Mouse (Mus musculus): Measurements from ENCODE around the gene Vamp2. TPM values are rescaled to one million over a fixed set of nuclear protein-coding genes. Genes with fewer than 3 reads are reported as not detected.

Gene Vamp2
- polyA plus RNA-seq, 1 experiment from 2014 or later, result 94.7 TPM

GRCm38 (mm10) chr11:69070590-69071222, 17.6 kb upstream of the Vamp2 start, which contains the start of gene Tmem107:
Tmem107 (plus strand) TSS chr11:69070806.
- peak within 1 kb of the TSS; percentile 70 for H3K4me3 ChIP-seq (ENCODE audit: low read depth, low read length)
- peak; percentile 78 for ATAC-seq (replicated peaks; ENCODE audit: insufficient number of reproducible peaks, low FRiP score, low TSS enrichment)
- H3K9ac ChIP-seq (ENCODE audit: low read depth, low read length), result peak within 1 kb of the TSS; percentile 95
- peak within 1 kb of the TSS; percentile 61 for H3K4me2 ChIP-seq
- no peaks in the 10 kb centered on the region for H3K27me3 ChIP-seq (ENCODE audit: control insufficient read depth, insufficient read depth, low read length)
- H3K27ac ChIP-seq (ENCODE audit: low read depth, low read length), result peak within 1 kb of the TSS; percentile 89
- no peaks in the 10 kb centered on the region for H3K9me3 ChIP-seq (replicated peaks; ENCODE audit: control insufficient read depth, low read length)
- H3K4me1 ChIP-seq (ENCODE audit: control insufficient read depth, insufficient read depth, low read length), result peaks cover 40% of the 10 kb centered on the region
- WGBS (ENCODE audit: insufficient replicate concordance), result under 1% methylated on average over 47 of the region's 47 CpGs
- no peaks in the 10 kb centered on the region for H3K36me3 ChIP-seq (ENCODE audit: control insufficient read depth, insufficient read depth, low read length)

- ATAC-seq (replicated peaks; ENCODE audit: insufficient number of reproducible peaks, low FRiP score, low TSS enrichment), result no peak
- Histone ChIP-seq H3K9me3 (replicated peaks; ENCODE audit: control insufficient read depth, low read length) (no peaks in the 10 kb centered on the region), H3K27ac (ENCODE audit: low read depth, low read length) (peak overlapping the region; percentile 89), H3K36me3 (ENCODE audit: control insufficient read depth, insufficient read depth, low read length) (no peaks in the 10 kb centered on the region), H3K27me3 (ENCODE audit: control insufficient read depth, insufficient read depth, low read length) (no peaks in the 10 kb centered on the region), H3K9ac (ENCODE audit: low read depth, low read length) (peak overlapping the region; percentile 95), H3K4me1 (ENCODE audit: control insufficient read depth, insufficient read depth, low read length) (peaks cover 36% of the 10 kb centered on the region), H3K4me2 (peak overlapping the region; percentile 61), H3K4me3 (ENCODE audit: low read depth, low read length) (peak overlapping the region; percentile 70)
- 27% methylated on average over 9 of the region's 9 CpGs for WGBS (ENCODE audit: insufficient replicate concordance)
These were observed 17.0 kb upstream of the Vamp2 start for GRCm38 (mm10) chr11:69071262-69071661.

DNA sequence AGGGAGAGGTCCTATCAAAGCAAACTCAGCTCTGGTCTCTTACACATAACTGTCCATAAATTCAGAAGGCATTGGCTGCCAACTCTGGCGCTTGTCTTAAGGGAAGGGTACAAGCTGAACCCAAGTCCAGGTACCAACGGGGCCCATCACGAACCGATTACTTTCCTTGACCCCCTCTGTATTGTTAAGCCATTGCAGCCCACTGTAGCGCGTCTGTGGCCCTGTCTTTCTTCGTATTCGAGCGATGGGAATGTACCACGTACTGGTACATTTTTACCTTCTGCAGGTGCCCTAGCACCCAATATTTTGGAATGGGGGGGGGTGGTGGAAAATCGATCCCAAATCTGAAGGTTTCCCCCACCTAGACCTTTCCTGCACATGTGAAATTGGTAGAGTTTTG, 16.1 kb upstream of the Vamp2 start:
- Histone ChIP-seq H3K4me1 (ENCODE audit: control insufficient read depth, insufficient read depth, low read length) (peaks cover 27% of the 10 kb centered on the region), H3K9ac (ENCODE audit: low read depth, low read length) (peak overlapping the region; percentile 88; the same call in 1 of the 2 replicates), H3K4me3 (ENCODE audit: low read depth, low read length) (peak overlapping the region; percentile 29; the same call in 1 of the 2 replicates), H3K27me3 (ENCODE audit: control insufficient read depth, insufficient read depth, low read length) (no peaks in the 10 kb centered on the region), H3K4me2 (peak overlapping the region; percentile 62), H3K27ac (ENCODE audit: low read depth, low read length) (peak overlapping the region; percentile 91; the same call in 1 of the 2 replicates), H3K36me3 (ENCODE audit: control insufficient read depth, insufficient read depth, low read length) (no peaks in the 10 kb centered on the region), H3K9me3 (replicated peaks; ENCODE audit: control insufficient read depth, low read length) (no peaks in the 10 kb centered on the region)
- ATAC-seq (replicated peaks; ENCODE audit: insufficient number of reproducible peaks, low FRiP score, low TSS enrichment), result no peak
- WGBS (ENCODE audit: insufficient replicate concordance), result 81% methylated on average over 11 of the region's 11 CpGs

DNA sequence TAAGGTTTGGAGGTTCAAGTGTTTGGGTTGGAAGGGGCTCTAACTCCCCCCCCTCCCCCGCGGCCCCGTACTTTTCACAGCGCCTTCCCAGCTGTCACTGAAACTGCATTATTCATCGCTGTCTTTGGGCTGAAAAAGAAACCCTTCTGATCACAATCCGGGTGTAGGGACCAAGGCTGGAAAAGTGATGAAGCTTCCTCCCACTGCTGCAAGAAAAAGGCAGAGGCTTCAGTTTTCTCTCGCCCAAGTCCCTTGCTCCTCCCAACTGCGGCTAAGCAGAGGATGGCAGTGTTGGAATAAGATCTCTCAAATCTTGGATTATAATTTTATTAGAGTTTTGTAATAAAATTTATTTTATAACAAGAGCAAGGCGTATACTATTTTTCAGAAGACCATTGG, 15.6 kb upstream of the Vamp2 start:
- Histone ChIP-seq H3K4me1 (ENCODE audit: control insufficient read depth, insufficient read depth, low read length) (peaks cover 23% of the 10 kb centered on the region), H3K4me2 (peak overlapping the region; percentile 62), H3K9me3 (replicated peaks; ENCODE audit: control insufficient read depth, low read length) (no peaks in the 10 kb centered on the region), H3K4me3 (ENCODE audit: low read depth, low read length) (peak overlapping the region; percentile 29), H3K36me3 (ENCODE audit: control insufficient read depth, insufficient read depth, low read length) (no peaks in the 10 kb centered on the region), H3K9ac (ENCODE audit: low read depth, low read length) (peak overlapping the region; percentile 88), H3K27me3 (ENCODE audit: control insufficient read depth, insufficient read depth, low read length) (no peaks in the 10 kb centered on the region), H3K27ac (ENCODE audit: low read depth, low read length) (peak overlapping the region; percentile 91)
- WGBS (ENCODE audit: insufficient replicate concordance), result 10% methylated on average over 9 of the region's 9 CpGs
- ATAC-seq (replicated peaks; ENCODE audit: insufficient number of reproducible peaks, low FRiP score, low TSS enrichment), result no peak

- ATAC-seq (replicated peaks; ENCODE audit: insufficient number of reproducible peaks, low FRiP score, low TSS enrichment), result peak; percentile 31; the same call in 1 of the 2 replicates
- 0% methylated on average over 14 of the region's 14 CpGs for WGBS (ENCODE audit: insufficient replicate concordance)
These were observed 15.0 kb upstream of the Vamp2 start for GRCm38 (mm10) chr11:69073065-69073888.

DNA sequence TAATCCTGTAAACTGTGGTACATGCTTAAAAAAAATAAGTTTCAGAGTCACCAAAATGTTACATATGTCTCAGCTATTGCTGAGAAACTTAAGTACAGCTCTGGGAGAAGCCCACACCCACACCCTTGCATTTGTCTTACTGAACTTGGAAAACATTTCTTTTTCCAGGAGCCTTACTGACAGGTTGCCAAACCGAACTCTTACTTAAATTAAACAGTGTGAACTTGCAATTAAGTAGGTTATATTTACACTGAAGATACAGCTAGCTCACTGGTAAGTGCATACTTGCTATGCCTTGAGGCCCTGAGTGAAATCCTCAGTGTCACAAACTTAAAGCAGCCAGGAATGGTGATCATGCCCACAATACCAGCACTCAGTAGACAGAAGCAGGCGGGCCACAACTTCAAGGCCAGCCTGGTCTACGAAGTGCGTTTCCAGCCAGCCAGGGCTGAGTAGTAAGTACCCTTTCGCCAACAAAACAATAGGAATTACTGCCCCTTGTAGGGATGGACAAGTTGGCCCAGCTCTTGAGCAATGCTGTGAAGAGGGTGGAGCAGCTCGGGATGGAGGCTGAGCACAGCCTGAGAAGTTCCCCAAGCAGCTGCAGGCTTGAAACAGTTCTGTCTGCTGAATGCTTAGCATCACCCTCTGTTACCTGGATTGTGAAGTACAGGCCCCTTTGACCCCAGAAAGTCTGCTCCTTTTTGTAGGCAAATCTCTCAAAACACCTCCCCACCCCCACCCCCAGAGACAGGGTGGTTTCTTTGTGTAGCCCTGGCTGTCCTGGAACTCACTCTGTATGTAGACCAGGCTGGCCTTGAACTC, 14.1 kb upstream of the Vamp2 start:
- 50% methylated on average over 6 of the region's 6 CpGs for WGBS (ENCODE audit: insufficient replicate concordance)
- peaks cover 22% of the 10 kb centered on the region for H3K4me1 ChIP-seq (ENCODE audit: control insufficient read depth, insufficient read depth, low read length)
- no peak overlapping the region for H3K9ac ChIP-seq (ENCODE audit: low read depth, low read length)
- H3K9me3 ChIP-seq (replicated peaks; ENCODE audit: control insufficient read depth, low read length), result no peaks in the 10 kb centered on the region
- no peak for ATAC-seq (replicated peaks; ENCODE audit: insufficient number of reproducible peaks, low FRiP score, low TSS enrichment)
- H3K4me2 ChIP-seq, result no peak overlapping the region; the same call in 1 of the 2 replicates
- no peak overlapping the region for H3K4me3 ChIP-seq (ENCODE audit: low read depth, low read length)
- no peak overlapping the region for H3K27ac ChIP-seq (ENCODE audit: low read depth, low read length)
- no peaks in the 10 kb centered on the region for H3K36me3 ChIP-seq (ENCODE audit: control insufficient read depth, insufficient read depth, low read length)
- no peaks in the 10 kb centered on the region for H3K27me3 ChIP-seq (ENCODE audit: control insufficient read depth, insufficient read depth, low read length)

More at GRCm38 (mm10) chr11:69073065-69073888, 15.0 kb upstream of the Vamp2 start:
- peak overlapping the region; percentile 29 for H3K4me3 ChIP-seq (ENCODE audit: low read depth, low read length)
- peak overlapping the region; percentile 88 for H3K9ac ChIP-seq (ENCODE audit: low read depth, low read length)
- H3K4me1 ChIP-seq (ENCODE audit: control insufficient read depth, insufficient read depth, low read length), result peaks cover 22% of the 10 kb centered on the region
- H3K4me2 ChIP-seq, result peak overlapping the region; percentile 62
- H3K36me3 ChIP-seq (ENCODE audit: control insufficient read depth, insufficient read depth, low read length), result no peaks in the 10 kb centered on the region
- no peaks in the 10 kb centered on the region for H3K9me3 ChIP-seq (replicated peaks; ENCODE audit: control insufficient read depth, low read length)
- peak overlapping the region; percentile 91 for H3K27ac ChIP-seq (ENCODE audit: low read depth, low read length)
- no peaks in the 10 kb centered on the region for H3K27me3 ChIP-seq (ENCODE audit: control insufficient read depth, insufficient read depth, low read length)

DNA sequence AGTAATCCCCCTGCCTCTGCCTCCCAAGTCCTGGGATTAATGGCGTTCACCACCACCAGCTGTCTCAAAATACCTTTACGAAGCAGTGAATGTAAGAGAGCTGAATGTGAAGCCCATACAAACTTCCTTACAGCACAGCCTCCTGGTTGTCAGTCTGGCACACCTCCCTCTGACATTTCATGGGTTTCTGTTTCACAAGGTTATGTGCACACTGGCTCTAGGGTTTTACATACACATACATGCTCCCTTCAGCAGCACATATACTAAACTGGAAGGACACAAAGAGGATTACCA, 13.6 kb upstream of the Vamp2 start:
- WGBS (ENCODE audit: insufficient replicate concordance), result 46% methylated on average over 2 of the region's 2 CpGs
- Histone ChIP-seq H3K27me3 (ENCODE audit: control insufficient read depth, insufficient read depth, low read length) (no peaks in the 10 kb centered on the region), H3K9me3 (replicated peaks; ENCODE audit: control insufficient read depth, low read length) (no peaks in the 10 kb centered on the region), H3K27ac (ENCODE audit: low read depth, low read length) (no peak overlapping the region), H3K9ac (ENCODE audit: low read depth, low read length) (no peak overlapping the region), H3K4me3 (ENCODE audit: low read depth, low read length) (no peak overlapping the region), H3K4me1 (ENCODE audit: control insufficient read depth, insufficient read depth, low read length) (peaks cover 21% of the 10 kb centered on the region), H3K4me2 (no peak overlapping the region), H3K36me3 (ENCODE audit: control insufficient read depth, insufficient read depth, low read length) (no peaks in the 10 kb centered on the region)
- ATAC-seq (replicated peaks; ENCODE audit: insufficient number of reproducible peaks, low FRiP score, low TSS enrichment), result no peak

DNA sequence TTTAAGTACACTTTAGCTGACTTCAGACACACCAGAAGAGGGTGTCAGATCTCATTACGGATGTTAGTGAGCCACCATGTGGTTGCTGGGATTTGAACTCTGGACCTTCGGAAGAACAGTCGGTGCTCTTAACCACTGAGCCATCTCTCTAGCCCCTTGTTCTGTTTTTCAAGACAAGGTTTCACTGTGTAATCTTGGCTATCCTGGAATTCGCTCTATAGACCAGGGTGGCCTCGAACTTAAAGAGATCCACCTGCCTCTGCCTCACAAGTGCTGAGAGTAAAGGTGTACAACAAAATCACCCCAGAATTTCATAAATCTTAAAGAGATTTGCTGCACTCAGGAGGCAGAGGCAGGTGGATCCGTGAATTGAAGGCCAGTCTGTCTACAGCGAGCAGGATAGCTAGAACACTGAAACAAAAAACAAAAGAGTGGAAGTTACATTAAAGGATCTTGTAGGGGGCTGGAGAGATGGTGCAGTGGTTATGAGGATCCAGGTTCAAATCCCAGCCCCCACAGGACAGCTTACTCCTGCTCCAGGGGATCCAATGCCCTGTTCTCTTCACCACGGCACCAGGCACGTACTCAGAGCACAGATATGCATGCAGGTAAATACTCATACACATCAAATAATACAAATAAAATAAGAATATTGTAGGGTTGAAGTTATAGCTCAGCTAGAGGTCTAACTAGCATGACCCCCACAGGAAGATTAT, 12.4 kb upstream of the Vamp2 start:
- Histone ChIP-seq H3K9ac (ENCODE audit: low read depth, low read length) (no peak overlapping the region), H3K4me3 (ENCODE audit: low read depth, low read length) (no peak overlapping the region), H3K4me1 (ENCODE audit: control insufficient read depth, insufficient read depth, low read length) (peaks cover 17% of the 10 kb centered on the region), H3K4me2 (no peak overlapping the region), H3K9me3 (replicated peaks; ENCODE audit: control insufficient read depth, low read length) (no peaks in the 10 kb centered on the region), H3K36me3 (ENCODE audit: control insufficient read depth, insufficient read depth, low read length) (no peaks in the 10 kb centered on the region), H3K27me3 (ENCODE audit: control insufficient read depth, insufficient read depth, low read length) (no peaks in the 10 kb centered on the region), H3K27ac (ENCODE audit: low read depth, low read length) (no peak overlapping the region)
- 48% methylated on average over 8 of the region's 9 CpGs for WGBS (ENCODE audit: insufficient replicate concordance)
- ATAC-seq (replicated peaks; ENCODE audit: insufficient number of reproducible peaks, low FRiP score, low TSS enrichment), result no peak

All from heart, embryonic 11.5 days (tissue).